Mouse (Mus musculus) heart, adult 2 months (tissue): ENCODE results near the gene Slc39a11. TPM values are rescaled to one million over a fixed set of nuclear protein-coding genes. Genes with fewer than 3 reads are reported as not detected.
A peak's percentile ranks its signal among the peaks of the same experiment; 100 is the strongest.

Source experiments
- DNase-seq, 2 experiments: peaks; one replicate each; pipeline ENCODE4 v3.0.0; 2021
- H3K27ac ChIP-seq: fragments of 200-600 bp; 2 replicates; pipeline ENCODE4 v1.8.1; 2022
- H3K27me3 ChIP-seq: fragments of 200-500 bp; 2 replicates; pipeline ENCODE4 v1.6.1; 2012; ENCODE audit warnings: mild to moderate bottlenecking, low read length, inconsistent platforms, mixed read lengths; ENCODE audit not compliant: control insufficient read depth, insufficient read depth
- H3K36me3 ChIP-seq: fragments of 200-500 bp; 2 replicates; pipeline ENCODE4 v1.6.1; 2012; ENCODE audit warnings: low read length, inconsistent platforms; ENCODE audit not compliant: control insufficient read depth, insufficient read depth
- H3K4me1 ChIP-seq: fragments of 200-500 bp; 2 replicates; pipeline ENCODE4 v1.6.1; 2011; ENCODE audit warnings: low read length; ENCODE audit not compliant: control insufficient read depth, insufficient read depth
- H3K4me3 ChIP-seq: fragments of 200-600 bp; 2 replicates; pipeline ENCODE4 v1.8.1; 2022
- H3K79me2 ChIP-seq: fragments of 200-500 bp; replicated peaks from 2 replicates; pipeline ENCODE4 v1.6.1; 2012; ENCODE audit warnings: mild to moderate bottlenecking, inconsistent platforms, low read length, moderate library complexity, mixed read lengths; ENCODE audit not compliant: control insufficient read depth, insufficient read depth
- H3K9ac ChIP-seq: fragments of 200-500 bp; 2 replicates; pipeline ENCODE4 v1.6.1; 2012; ENCODE audit warnings: low read depth, mild to moderate bottlenecking, control low read depth, inconsistent platforms, low read length, mixed read lengths
- CTCF ChIP-seq: fragments of 200-600 bp; IDR thresholded peaks from 2 replicates; pipeline ENCODE4 v1.8.1; 2022; ENCODE audit warnings: antibody characterized with exemption, mild to moderate bottlenecking, moderate library complexity
- EP300 ChIP-seq: fragments of 200-500 bp; IDR thresholded peaks from 2 replicates; pipeline ENCODE4 v1.6.1; 2011; ENCODE audit warnings: low read depth, low read length, control low read depth; ENCODE audit not compliant: insufficient read depth
- POLR2A ChIP-seq: fragments of 200-500 bp; IDR thresholded peaks from 2 replicates; pipeline ENCODE4 v1.6.1; 2011; ENCODE audit warnings: mild to moderate bottlenecking, low read depth, low read length, control low read depth; ENCODE audit not compliant: insufficient read depth
- WGBS: fragments of 180-500 bp; shearing (Covaris S2); methylation state at CpG from one replicate; pipeline ENCODE4 v1.1.7; 2018; 5-methylcytosine and 5-hydroxymethylcytosine counted together
- intact Hi-C: fragments of 180-260 bp; cut with DNase I; formaldehyde crosslinking; loops from one replicate; pipeline ENCODE4 v1.15.1; 2025
- polyA plus RNA-seq: library from polyadenylated mRNA; depleted of rRNA; stranded (reverse); fragments of >200 nt; gene quantifications from 2 replicates; pipeline ENCODE4 v1.2.3, GENCODE M21; 2012
- total RNA-seq, 2 experiments: library from RNA; stranded (reverse); gene quantifications; 2 replicates each; pipeline ENCODE4 v1.2.3; 2021

Gene Slc39a11
- total and polyA plus RNA-seq, 3 experiments: 2.6 to 5.6 (median 2.7) TPM

- no peaks in the 10 kb centered on the region for H3K36me3 ChIP-seq
- H3K4me3 ChIP-seq: no peak overlapping the region
- intact Hi-C loops: no loop called here
- no peak overlapping the region for H3K27ac ChIP-seq
- H3K9ac ChIP-seq: no peak overlapping the region
- DNase-seq: no peak
- TF ChIP-seq POLR2A: no peak
- no peak for TF ChIP-seq CTCF
- TF ChIP-seq EP300: no peak
- 77% methylated on average over 20 of the region's 20 CpGs for WGBS
- H3K4me1 ChIP-seq: no peaks in the 10 kb centered on the region
- H3K79me2 ChIP-seq: no peaks in the 10 kb centered on the region
- no peaks in the 10 kb centered on the region for H3K27me3 ChIP-seq
These were observed 149.1 kb downstream of the Slc39a11 start for GRCm38 (mm10) chr11:113500631-113501305.

DNA sequence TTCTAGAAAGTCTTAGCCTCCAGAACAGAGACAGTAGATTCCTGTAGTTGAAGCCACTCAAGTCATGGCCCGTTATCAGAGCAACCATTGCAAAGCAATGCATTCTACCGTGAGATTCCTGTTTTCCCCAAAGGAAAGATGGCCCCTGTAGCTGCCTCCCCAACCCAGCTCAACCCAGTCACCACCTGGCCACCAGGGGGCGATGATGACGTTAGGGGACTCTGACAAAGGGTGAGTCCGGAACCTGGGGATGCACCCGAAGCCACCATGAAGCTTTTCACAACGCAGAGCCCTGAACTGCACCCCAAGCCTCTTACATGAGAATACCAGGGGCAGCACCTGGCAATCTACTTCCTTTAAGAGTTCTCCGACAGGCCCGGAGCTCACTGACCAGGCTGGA is 151.0 kb downstream of the Slc39a11 start:
- no peaks in the 10 kb centered on the region for H3K27me3 ChIP-seq
- H3K36me3 ChIP-seq: no peaks in the 10 kb centered on the region
- H3K27ac ChIP-seq: no peak overlapping the region
- no peak overlapping the region for H3K4me3 ChIP-seq
- H3K79me2 ChIP-seq: no peaks in the 10 kb centered on the region
- H3K9ac ChIP-seq: no peak overlapping the region
- WGBS: 65% methylated on average over 9 of the region's 9 CpGs
- peak in 1 of 2 experiments; percentile 4 for DNase-seq
- TF ChIP-seq POLR2A (no peak), CTCF (peak; percentile 45)
- intact Hi-C loops: no loop called here
- H3K4me1 ChIP-seq: no peaks in the 10 kb centered on the region

- Histone ChIP-seq H3K36me3 (no peaks in the 10 kb centered on the region), H3K27ac (no peak overlapping the region), H3K27me3 (no peaks in the 10 kb centered on the region), H3K4me3 (no peak overlapping the region), H3K9ac (no peak overlapping the region), H3K79me2 (no peaks in the 10 kb centered on the region), H3K4me1 (no peaks in the 10 kb centered on the region)
- no peak for TF ChIP-seq CTCF
- TF ChIP-seq POLR2A: no peak
- TF ChIP-seq EP300: no peak
- WGBS: 89% methylated on average over 12 of the region's 12 CpGs
- DNase-seq: no peak
- intact Hi-C loops: no loop called here
These were observed 155.8 kb downstream of the Slc39a11 start for GRCm38 (mm10) chr11:113494021-113494546.

- Histone ChIP-seq H3K27ac (no peak overlapping the region), H3K27me3 (no peaks in the 10 kb centered on the region), H3K79me2 (no peaks in the 10 kb centered on the region), H3K36me3 (no peaks in the 10 kb centered on the region), H3K9ac (no peak overlapping the region), H3K4me3 (no peak overlapping the region), H3K4me1 (peaks cover 2% of the 10 kb centered on the region)
- TF ChIP-seq POLR2A: no peak
- TF ChIP-seq CTCF: no peak
- no peak for TF ChIP-seq EP300
- intact Hi-C loops: no loop called here
- no peak for DNase-seq
- WGBS: 58% methylated on average over 20 of the region's 20 CpGs
These were observed 159.1 kb downstream of the Slc39a11 start for GRCm38 (mm10) chr11:113490530-113491520.

DNA sequence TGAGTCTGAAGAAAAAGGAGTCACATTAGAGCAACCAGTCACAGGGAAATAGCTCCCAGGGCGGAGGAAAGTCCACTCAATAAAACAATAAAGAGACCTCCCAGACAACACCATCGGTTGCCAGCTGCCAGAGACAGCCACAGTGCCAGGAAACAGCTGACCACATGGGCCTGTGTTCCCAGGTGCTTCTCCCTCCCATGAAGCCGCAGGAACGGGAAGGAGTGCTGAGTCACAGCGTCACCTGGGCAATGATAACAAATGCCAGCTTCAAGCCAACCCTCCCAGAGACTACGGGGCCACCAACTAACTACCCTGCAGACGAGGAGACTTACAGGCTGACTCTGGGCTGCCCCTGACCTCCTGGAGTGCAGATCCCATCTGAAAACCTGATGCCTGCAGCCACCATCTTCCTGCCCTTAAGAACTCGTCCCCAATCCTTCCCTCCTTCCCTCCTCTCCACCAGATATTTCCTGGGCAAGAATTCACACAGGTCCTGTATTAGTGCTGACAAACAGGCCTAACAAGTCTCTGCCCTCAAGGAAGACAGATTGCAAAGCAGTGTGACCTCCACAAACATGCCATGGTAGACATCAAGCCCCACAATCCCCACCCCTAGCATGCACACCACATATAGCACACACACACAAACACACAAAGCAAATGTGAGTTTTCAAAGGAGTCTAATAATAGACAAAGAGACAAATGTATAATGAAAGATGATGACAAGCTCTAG is 162.1 kb downstream of the Slc39a11 start:
- Histone ChIP-seq H3K9ac (no peak overlapping the region), H3K4me3 (no peak overlapping the region), H3K27me3 (no peaks in the 10 kb centered on the region), H3K36me3 (no peaks in the 10 kb centered on the region), H3K27ac (no peak overlapping the region), H3K79me2 (no peaks in the 10 kb centered on the region), H3K4me1 (peaks cover 2% of the 10 kb centered on the region)
- TF ChIP-seq CTCF (no peak), POLR2A (no peak), EP300 (no peak)
- intact Hi-C loops: no loop called here
- 44% methylated on average over 8 of the region's 8 CpGs for WGBS
- peak in 1 of 2 experiments; percentile 4 for DNase-seq
